Mouse (Mus musculus): ENCODE results near the gene Abca14. TPM values are rescaled to one million over a fixed set of nuclear protein-coding genes. Genes with fewer than 3 reads are reported as not detected.

Gene Abca14
- polyA plus RNA-seq, 1 experiment: not detected

GRCm38 (mm10) chr7:120177611-120178010 lies 26.1 kb upstream of the Abca14 start:
- no peak overlapping the region for H3K27ac ChIP-seq (ENCODE audit: insufficient read depth, low read length)
- TF ChIP-seq POLR2A (IDR thresholded peaks at IDR 0.05; ENCODE audit: extremely low read depth, insufficient read depth, low read length) (no peak), CTCF (IDR thresholded peaks at IDR 0.05; ENCODE audit: extremely low read depth, insufficient read depth, low read length) (no peak)
- no peak overlapping the region for H3K4me3 ChIP-seq (ENCODE audit: insufficient read depth, low read length)
- no peaks in the 10 kb centered on the region; the same call in 1 of the 2 replicates for H3K4me1 ChIP-seq (ENCODE audit: control insufficient read depth, insufficient read depth, low read length)

GRCm38 (mm10) chr7:120178935-120179334 lies 24.8 kb upstream of the Abca14 start:
- no peaks in the 10 kb centered on the region; the same call in 1 of the 2 replicates for H3K4me1 ChIP-seq (ENCODE audit: control insufficient read depth, insufficient read depth, low read length)
- TF ChIP-seq CTCF (IDR thresholded peaks at IDR 0.05; ENCODE audit: extremely low read depth, insufficient read depth, low read length) (no peak), POLR2A (IDR thresholded peaks at IDR 0.05; ENCODE audit: extremely low read depth, insufficient read depth, low read length) (no peak)
- H3K4me3 ChIP-seq (ENCODE audit: insufficient read depth, low read length): no peak overlapping the region
- no peak overlapping the region; the same call in 1 of the 2 replicates for H3K27ac ChIP-seq (ENCODE audit: insufficient read depth, low read length)

GRCm38 (mm10) chr7:120180547-120180946 lies 23.2 kb upstream of the Abca14 start:
- H3K4me3 ChIP-seq (ENCODE audit: insufficient read depth, low read length): no peak overlapping the region
- no peak for TF ChIP-seq POLR2A (IDR thresholded peaks at IDR 0.05; ENCODE audit: extremely low read depth, insufficient read depth, low read length)
- no peak for TF ChIP-seq CTCF (IDR thresholded peaks at IDR 0.05; ENCODE audit: extremely low read depth, insufficient read depth, low read length)
- no peaks in the 10 kb centered on the region; the same call in 1 of the 2 replicates for H3K4me1 ChIP-seq (ENCODE audit: control insufficient read depth, insufficient read depth, low read length)
- no peak overlapping the region for H3K27ac ChIP-seq (ENCODE audit: insufficient read depth, low read length)

DNA sequence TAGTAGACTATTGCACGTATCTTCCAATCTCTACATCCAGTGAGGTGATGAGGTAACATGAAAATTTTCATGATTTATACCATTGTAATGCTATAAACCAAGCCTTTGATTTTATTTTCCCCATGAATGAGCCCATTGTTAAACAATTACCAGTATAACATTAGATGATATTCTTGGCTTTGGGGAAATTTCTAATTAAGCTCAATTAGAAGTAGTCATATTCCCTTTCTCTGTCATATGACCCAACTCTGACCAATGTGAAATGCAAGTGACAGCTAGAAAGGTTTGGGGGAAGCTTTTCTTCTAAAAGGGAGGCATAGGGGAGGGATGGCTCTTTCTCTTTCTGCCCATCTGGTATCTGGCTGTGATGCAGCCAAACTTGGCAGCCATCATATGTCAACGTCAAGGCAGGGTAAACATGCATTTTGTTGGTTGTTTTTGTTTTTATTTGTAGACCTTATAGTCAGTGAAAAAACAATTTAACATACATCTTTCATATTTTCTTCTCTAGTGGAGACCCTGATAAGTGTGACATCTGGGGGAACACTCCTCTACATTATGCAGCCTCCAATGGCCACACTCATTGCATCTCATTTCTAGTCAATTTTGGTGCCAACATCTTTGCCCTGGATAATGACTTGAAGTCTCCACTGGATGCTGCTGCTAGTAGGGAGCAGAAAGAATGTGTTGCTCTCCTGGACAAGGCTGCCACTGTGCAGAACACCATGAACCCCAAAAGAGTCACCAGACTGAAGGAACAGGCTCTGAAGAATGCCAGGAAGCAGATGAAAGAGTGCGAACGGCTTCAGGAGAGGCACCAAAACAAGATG lies 22.1 kb upstream of the Abca14 start:
- Histone ChIP-seq H3K4me1 (ENCODE audit: control insufficient read depth, insufficient read depth, low read length) (no peaks in the 10 kb centered on the region; the same call in 1 of the 2 replicates), H3K4me3 (ENCODE audit: insufficient read depth, low read length) (no peak overlapping the region), H3K27ac (ENCODE audit: insufficient read depth, low read length) (no peak overlapping the region)
- TF ChIP-seq CTCF (IDR thresholded peaks at IDR 0.05; ENCODE audit: extremely low read depth, insufficient read depth, low read length) (no peak), POLR2A (IDR thresholded peaks at IDR 0.05; ENCODE audit: extremely low read depth, insufficient read depth, low read length) (no peak)

GRCm38 (mm10) chr7:120182891-120183290 lies 20.9 kb upstream of the Abca14 start:
- no peak for TF ChIP-seq CTCF (IDR thresholded peaks at IDR 0.05; ENCODE audit: extremely low read depth, insufficient read depth, low read length)
- TF ChIP-seq POLR2A (IDR thresholded peaks at IDR 0.05; ENCODE audit: extremely low read depth, insufficient read depth, low read length): no peak
- Histone ChIP-seq H3K27ac (ENCODE audit: insufficient read depth, low read length) (no peak overlapping the region), H3K4me1 (ENCODE audit: control insufficient read depth, insufficient read depth, low read length) (no peaks in the 10 kb centered on the region), H3K4me3 (ENCODE audit: insufficient read depth, low read length) (no peak overlapping the region)

DNA sequence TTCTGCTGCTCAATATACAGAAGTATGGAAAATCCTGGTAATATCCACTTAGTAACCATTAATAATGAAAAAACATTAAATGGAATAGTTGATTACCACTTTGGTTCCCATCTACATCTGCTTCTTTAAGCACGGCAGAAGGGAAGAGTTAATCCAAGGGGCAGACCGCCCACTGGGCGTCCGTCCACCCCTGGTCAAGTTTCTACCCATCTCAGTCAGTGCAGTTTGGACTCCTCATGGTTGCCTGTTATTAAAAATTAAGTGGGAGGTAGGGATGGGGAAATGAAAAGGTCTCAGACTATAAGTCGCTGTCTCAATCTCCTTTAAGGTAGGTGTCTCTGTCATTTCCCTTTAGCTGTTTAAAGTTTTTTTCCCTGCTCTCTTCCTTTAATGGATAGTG lies 14.8 kb upstream of the Abca14 start:
- no peak overlapping the region for H3K4me3 ChIP-seq (ENCODE audit: insufficient read depth, low read length)
- TF ChIP-seq POLR2A (IDR thresholded peaks at IDR 0.05; ENCODE audit: extremely low read depth, insufficient read depth, low read length): no peak
- no peak for TF ChIP-seq CTCF (IDR thresholded peaks at IDR 0.05; ENCODE audit: extremely low read depth, insufficient read depth, low read length)
- H3K4me1 ChIP-seq (ENCODE audit: control insufficient read depth, insufficient read depth, low read length): no peaks in the 10 kb centered on the region
- no peak overlapping the region for H3K27ac ChIP-seq (ENCODE audit: insufficient read depth, low read length)

GRCm38 (mm10) chr7:120189369-120190149 lies 14.2 kb upstream of the Abca14 start:
- H3K4me1 ChIP-seq (ENCODE audit: control insufficient read depth, insufficient read depth, low read length): no peaks in the 10 kb centered on the region
- no peak overlapping the region for H3K27ac ChIP-seq (ENCODE audit: insufficient read depth, low read length)
- no peak for TF ChIP-seq CTCF (IDR thresholded peaks at IDR 0.05; ENCODE audit: extremely low read depth, insufficient read depth, low read length)
- no peak for TF ChIP-seq POLR2A (IDR thresholded peaks at IDR 0.05; ENCODE audit: extremely low read depth, insufficient read depth, low read length)
- H3K4me3 ChIP-seq (ENCODE audit: insufficient read depth, low read length): no peak overlapping the region

GRCm38 (mm10) chr7:120190150-120190665 lies 13.6 kb upstream of the Abca14 start:
- H3K4me3 ChIP-seq (ENCODE audit: insufficient read depth, low read length): no peak overlapping the region
- no peak overlapping the region for H3K27ac ChIP-seq (ENCODE audit: insufficient read depth, low read length)
- TF ChIP-seq POLR2A (IDR thresholded peaks at IDR 0.05; ENCODE audit: extremely low read depth, insufficient read depth, low read length) (no peak), CTCF (IDR thresholded peaks at IDR 0.05; ENCODE audit: extremely low read depth, insufficient read depth, low read length) (no peak)

DNA sequence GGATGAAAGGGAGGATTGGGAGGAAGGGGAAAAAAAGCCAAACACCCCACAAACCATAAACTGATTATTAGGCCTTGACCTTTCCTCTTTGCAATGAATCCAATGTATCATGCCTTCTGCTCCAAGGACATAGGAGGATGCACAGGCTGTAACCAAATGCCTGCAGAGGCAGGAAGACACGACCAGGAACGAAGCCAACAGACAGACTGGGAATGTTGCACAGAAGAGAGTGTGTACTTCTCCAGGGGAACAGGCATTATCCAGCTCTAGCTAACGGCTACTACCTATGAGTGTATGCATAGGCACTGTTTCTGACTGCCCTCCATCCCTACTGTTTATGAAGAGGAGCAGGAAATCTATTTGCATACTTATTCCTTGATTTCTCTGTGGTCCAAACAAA lies 11.6 kb upstream of the Abca14 start:
- no peak for TF ChIP-seq CTCF (IDR thresholded peaks at IDR 0.05; ENCODE audit: extremely low read depth, insufficient read depth, low read length)
- TF ChIP-seq POLR2A (IDR thresholded peaks at IDR 0.05; ENCODE audit: extremely low read depth, insufficient read depth, low read length): no peak
- H3K27ac ChIP-seq (ENCODE audit: insufficient read depth, low read length): no peak overlapping the region
- H3K4me1 ChIP-seq (ENCODE audit: control insufficient read depth, insufficient read depth, low read length): peaks cover 2% of the 10 kb centered on the region; the same call in 1 of the 2 replicates
- H3K4me3 ChIP-seq (ENCODE audit: insufficient read depth, low read length): no peak overlapping the region

More at GRCm38 (mm10) chr7:120190150-120190665, 13.6 kb upstream of the Abca14 start:
- H3K4me1 ChIP-seq (ENCODE audit: control insufficient read depth, insufficient read depth, low read length): no peaks in the 10 kb centered on the region
